Mouse (Mus musculus) bone marrow macrophage, adult 2 months (primary cell): ENCODE measurements around the gene Xpo5.

Experiments used
- CTCF ChIP-seq: IDR thresholded peaks from 2 replicates; pipeline ENCODE4 v1.5.1; 2012; ENCODE audit warnings: low read depth, mild to moderate bottlenecking, low read length, moderate library complexity
- POLR2A ChIP-seq: IDR thresholded peaks from 2 replicates; pipeline ENCODE4 v1.6.1; 2012; ENCODE audit warnings: mild to moderate bottlenecking, low read depth, low read length, borderline replicate concordance

DNA sequence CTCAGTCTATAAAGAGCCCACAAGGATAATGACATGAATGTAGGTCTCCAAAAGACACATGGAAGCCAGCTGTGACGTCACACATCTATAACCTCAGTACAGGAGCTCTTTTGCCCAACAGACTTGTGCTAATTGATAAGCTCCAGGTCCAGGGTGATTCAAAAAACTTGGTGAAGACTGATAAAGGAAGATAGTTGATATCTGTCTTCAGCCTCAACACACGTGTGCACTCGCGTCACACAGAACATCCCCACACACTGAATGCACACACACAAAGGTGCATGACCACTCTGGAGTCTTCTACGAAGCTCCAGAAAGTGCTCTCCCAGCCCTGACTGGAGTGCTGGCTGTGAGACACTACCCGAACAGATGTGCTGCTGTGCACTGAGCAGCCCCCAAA is 34.5 kb downstream of the Xpo5 start:
- TF ChIP-seq CTCF (no peak), POLR2A (no peak)
